ENCODE assay signal across 16 mouse cellular contexts in the genomic region with DNA sequence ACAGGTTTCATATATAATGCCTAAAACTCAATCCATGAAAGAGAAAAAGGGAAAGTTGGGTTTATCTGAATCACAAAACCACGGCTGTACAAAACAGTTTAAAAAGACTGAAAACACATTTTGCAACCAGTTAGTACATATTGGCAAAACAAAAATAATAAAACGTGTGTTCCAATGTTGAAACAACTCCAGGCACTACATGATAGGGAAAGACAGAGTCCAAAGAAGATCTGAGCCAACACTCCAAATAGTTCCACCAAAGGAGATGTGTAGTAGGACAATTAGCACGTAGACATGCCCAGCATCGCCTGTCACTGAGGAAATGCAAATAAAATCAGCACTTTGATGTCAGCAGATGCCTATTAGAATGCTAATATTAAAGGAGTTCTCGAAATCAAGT. TPM values are rescaled to one million over a fixed set of nuclear protein-coding genes. Genes with fewer than 3 reads are reported as not detected.
"Had no signal": no experiment of that assay in that cellular context is flagged by ENCODE, and none has a peak within 500 bp of the region (broad histone marks: within the 10 kb centered on the region; RNA-seq: fewer than 3 reads in every experiment).

No protein-coding gene starts in this region.

- DNase-seq: lung, adult 18-20 months; retina, postnatal 1 day; right cerebral cortex, adult 18-20 months; right cerebral cortex, postnatal 25 days; right cerebral cortex, postnatal 4 days; spleen, adult 18-20 months; thymus, adult 18-20 months; thymus, postnatal 36 days had no signal

- H3K9me3 ChIP-seq: midbrain, embryonic 10.5 days; midbrain, embryonic 12.5 days; neural tube, embryonic 13.5 days; neural tube, embryonic 15.5 days had no signal

- H3K27me3 ChIP-seq: midbrain, embryonic 12.5 days; neural tube, embryonic 13.5 days; neural tube, embryonic 15.5 days had no signal

- H3K4me2 ChIP-seq: lung, embryonic 14.5 days; midbrain, embryonic 12.5 days; neural tube, embryonic 13.5 days; neural tube, embryonic 15.5 days had no signal

- ATAC-seq: midbrain, embryonic 16.5 days had no signal

- H3K4me3 ChIP-seq: midbrain, embryonic 10.5 days; midbrain, embryonic 12.5 days; myocyte; neural tube, embryonic 13.5 days; neural tube, embryonic 15.5 days had no signal

- H3K27ac ChIP-seq: midbrain, embryonic 10.5 days; midbrain, embryonic 12.5 days; neural tube, embryonic 13.5 days; neural tube, embryonic 15.5 days had no signal

- H3K9ac ChIP-seq: lung, embryonic 14.5 days; midbrain, embryonic 12.5 days; neural tube, embryonic 13.5 days; neural tube, embryonic 15.5 days had no signal

- H3K36me3 ChIP-seq: midbrain, embryonic 10.5 days; midbrain, embryonic 12.5 days; neural tube, embryonic 13.5 days; neural tube, embryonic 15.5 days had no signal

RNA-seq across cellular contexts. Expression of gene Cd69, which starts 33.8 kb away (rescaled TPM):
- polyA plus RNA-seq: lung, embryonic 14.5 days; midbrain, embryonic 12.5 days; midbrain, embryonic 16.5 days; neural tube, embryonic 11.5 days; neural tube, embryonic 13.5 days had no signal
